Mouse (Mus musculus) lung, postnatal 0 days (tissue): Measurements from ENCODE around the gene Wdpcp.

Source experiments
- CTCF ChIP-seq: IDR thresholded peaks from 2 replicates; pipeline ENCODE4 v1.5.1; 2016; ENCODE audit warnings: antibody characterized with exemption, mild to moderate bottlenecking
- EP300 ChIP-seq: IDR thresholded peaks from 2 replicates; pipeline ENCODE4 v1.6.1; 2016; ENCODE audit warnings: antibody characterized with exemption, mild to moderate bottlenecking, control low read depth

GRCm38 (mm10) chr11:21644231-21644630 lies 72.2 kb downstream of the Wdpcp start:
- TF ChIP-seq CTCF: no peak
- no peak for TF ChIP-seq EP300
